Mouse (Mus musculus) embryo, embryonic 10.5 days (tissue): ENCODE data around the gene Syne3.

Experiments used
- DNase-seq: peaks from one replicate; pipeline ENCODE4 v3.0.0-alpha.2; 2015; ENCODE audit warnings: low spot score

Syne3 gene

GRCm38 (mm10) chr12:104924546-104924945 is 85.1 kb downstream of the Syne3 start:
- DNase-seq = no peak

GRCm38 (mm10) chr12:104923948-104924388 is 85.6 kb downstream of the Syne3 start:
- no peak for DNase-seq

- no peak for DNase-seq
Observed at GRCm38 (mm10) chr12:104922647-104923046, 87.0 kb downstream of the Syne3 start.

GRCm38 (mm10) chr12:104921071-104921470 is 88.5 kb downstream of the Syne3 start:
- no peak for DNase-seq

- DNase-seq = no peak
Observed at GRCm38 (mm10) chr12:104919247-104919646, 90.4 kb downstream of the Syne3 start.

GRCm38 (mm10) chr12:104917927-104918326 is 91.7 kb downstream of the Syne3 start:
- DNase-seq = no peak

GRCm38 (mm10) chr12:104917297-104917696 is 92.3 kb downstream of the Syne3 start:
- DNase-seq = no peak

- DNase-seq = no peak
Observed at GRCm38 (mm10) chr12:104916776-104917175, 92.8 kb downstream of the Syne3 start.

GRCm38 (mm10) chr12:104915681-104916080 is 93.9 kb downstream of the Syne3 start:
- no peak for DNase-seq

GRCm38 (mm10) chr12:104912990-104913389 is 96.6 kb downstream of the Syne3 start:
- no peak for DNase-seq

GRCm38 (mm10) chr12:104912281-104912933 is 97.2 kb downstream of the Syne3 start:
- DNase-seq = no peak

- DNase-seq = no peak
Observed at GRCm38 (mm10) chr12:104909750-104910149, 99.9 kb downstream of the Syne3 start.

GRCm38 (mm10) chr12:104908986-104909385 is 100.6 kb downstream of the Syne3 start:
- no peak for DNase-seq

- peak; percentile 69 for DNase-seq
Observed at GRCm38 (mm10) chr12:104908024-104908781, 101.4 kb downstream of the Syne3 start.

GRCm38 (mm10) chr12:104907133-104907532 is 102.5 kb downstream of the Syne3 start:
- DNase-seq = no peak

GRCm38 (mm10) chr12:104904138-104904537 is 105.5 kb downstream of the Syne3 start:
- peak; percentile 63 for DNase-seq

GRCm38 (mm10) chr12:104902392-104903053 is 107.1 kb downstream of the Syne3 start:
- no peak for DNase-seq

- DNase-seq = no peak
Observed at GRCm38 (mm10) chr12:104901320-104901719, 108.3 kb downstream of the Syne3 start.

- no peak for DNase-seq
Observed at GRCm38 (mm10) chr12:104899835-104900234, 109.8 kb downstream of the Syne3 start.

- DNase-seq = no peak
Observed at GRCm38 (mm10) chr12:104899161-104899560, 110.4 kb downstream of the Syne3 start.

GRCm38 (mm10) chr12:104898718-104899117 is 110.9 kb downstream of the Syne3 start:
- DNase-seq = no peak

- peak; percentile 48 for DNase-seq
Observed at GRCm38 (mm10) chr12:104897051-104897618, 112.5 kb downstream of the Syne3 start.

- peak; percentile 54 for DNase-seq
Observed at GRCm38 (mm10) chr12:104896640-104897039, 113.0 kb downstream of the Syne3 start.
